Mouse (Mus musculus): ENCODE measurements around the gene Prpf39. TPM values are rescaled to one million over a fixed set of nuclear protein-coding genes. Genes with fewer than 3 reads are reported as not detected.

The Prpf39 gene
- 10 to 100 TPM; 12.2 TPM for total RNA-seq (2021)
- long read RNA-seq, experiment 1, full-length matches to known transcripts = 5 of 9 reads
- long read RNA-seq, experiment 1, partial matches to known transcripts = 1 of 9 reads
- long read RNA-seq, experiment 1, other reads (novel, unspliced or antisense) = 3 of 9 reads
- long read RNA-seq, experiment 2, full-length matches to known transcripts = 5 of 9 reads
- long read RNA-seq, experiment 2, partial matches to known transcripts = 1 of 9 reads
- long read RNA-seq, experiment 2, other reads (novel, unspliced or antisense) = 3 of 9 reads

DNA sequence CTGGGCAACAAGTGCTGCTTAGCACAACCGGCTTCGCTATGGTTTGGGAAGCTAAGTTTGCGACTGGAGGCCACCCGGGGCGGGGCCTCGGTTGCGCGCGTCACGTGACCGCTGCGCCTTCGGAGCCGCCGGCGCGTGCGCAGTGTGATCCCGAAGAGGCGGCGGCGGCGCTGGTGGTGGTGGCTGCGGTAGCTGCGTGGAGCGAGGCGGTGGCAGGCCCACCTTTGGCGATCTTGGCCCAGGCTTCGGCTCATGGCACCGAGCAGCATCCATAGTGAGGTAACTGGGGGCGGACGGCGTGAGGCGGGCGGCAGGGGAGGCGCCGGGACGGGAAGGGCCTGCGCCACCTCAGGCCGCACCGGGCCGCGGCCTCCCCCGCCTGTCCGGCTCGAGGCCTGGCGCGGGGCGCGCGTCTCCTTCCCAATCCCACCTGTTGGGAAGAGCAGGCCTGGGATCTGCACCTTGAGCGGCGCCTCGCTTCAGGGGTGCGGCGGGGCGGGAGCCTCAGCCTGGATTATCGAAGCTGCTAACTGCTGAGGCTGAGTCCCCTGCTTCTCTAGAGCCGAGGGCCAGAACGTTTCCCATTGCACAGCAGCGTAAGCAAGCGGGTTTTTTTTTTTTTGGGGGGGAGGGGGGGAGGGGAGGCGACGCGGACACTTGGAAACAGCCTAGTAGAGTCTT, at the start of gene Prpf39:
Prpf39 (plus strand) TSS at position 144 of the 681 bp plus-strand sequence.
- DNase-seq = peak; percentile 92 to 94

DNA sequence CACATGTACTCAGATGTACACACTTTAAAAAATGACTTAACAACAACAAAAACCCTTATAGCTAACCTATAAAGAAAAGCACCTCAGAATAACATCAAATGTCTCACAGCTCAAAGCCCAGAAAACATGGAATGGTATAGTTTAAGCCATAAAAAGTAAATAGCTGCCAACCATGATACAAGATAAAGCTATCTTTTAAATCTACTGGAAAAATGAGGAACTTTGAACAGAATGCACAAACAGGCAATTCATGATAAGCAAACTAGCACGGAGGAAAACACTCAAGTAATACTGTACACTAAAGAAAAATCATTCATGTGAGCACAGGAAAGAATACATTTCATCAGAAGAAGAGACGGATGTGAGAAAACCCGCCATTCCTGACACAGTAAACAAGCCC, 28.4 kb upstream of the Prpf39 start:
- DNase-seq = no peak

DNA sequence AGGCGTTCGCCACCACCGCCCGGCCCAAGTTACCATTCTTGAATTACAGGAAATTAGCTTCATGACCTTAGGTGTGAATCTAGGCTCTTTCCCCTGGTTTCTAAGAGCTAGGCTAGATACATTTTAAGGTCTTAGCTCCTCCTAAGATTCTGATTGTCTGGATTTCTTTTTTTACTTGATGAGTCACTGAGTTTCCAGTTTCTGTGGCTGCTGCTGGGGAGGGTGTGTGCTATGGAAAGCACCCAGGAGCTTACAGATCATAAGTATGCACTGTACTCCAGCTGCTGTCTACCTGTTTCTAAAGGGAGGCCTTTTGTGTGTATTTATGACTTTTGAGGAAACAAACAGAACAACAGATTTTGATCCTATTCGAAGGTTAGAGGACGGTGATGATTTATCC, 13.3 kb upstream of the Prpf39 start:
- DNase-seq = no peak

GRCm38 (mm10) chr12:65035839-65036189, 319 bp upstream of the Prpf39 start:
- DNase-seq = no peak

DNA sequence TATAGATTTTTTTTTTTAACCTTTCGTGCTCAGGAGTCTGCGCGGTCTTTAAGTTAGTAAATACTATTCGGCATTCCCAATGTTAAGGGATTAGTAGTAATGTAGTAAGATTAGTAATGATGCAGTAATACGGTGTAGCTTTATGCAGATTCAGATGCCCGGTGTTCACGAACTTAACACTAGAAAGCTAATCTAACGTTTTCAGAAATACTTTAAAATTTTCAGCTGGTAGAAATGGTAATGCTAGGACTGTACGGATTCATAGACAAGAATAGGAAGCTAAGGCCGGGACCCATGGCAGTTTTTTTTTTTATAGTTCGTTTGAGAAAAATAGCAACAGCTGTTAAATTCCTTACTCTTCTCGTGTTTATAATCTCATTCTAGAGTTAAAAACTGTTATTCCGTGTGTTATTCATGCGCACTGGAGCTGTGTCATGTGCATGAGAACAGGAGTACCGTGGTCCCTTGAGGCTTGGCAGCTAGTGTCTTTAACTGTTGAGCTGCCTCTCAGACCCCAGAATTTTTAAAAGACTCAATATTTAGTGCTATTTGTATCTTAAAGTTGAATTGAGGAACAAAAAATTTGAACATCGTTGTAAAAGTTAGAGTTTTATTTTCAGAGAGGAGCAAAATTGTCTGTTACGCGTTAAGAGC, 886 bp downstream of the Prpf39 start:
- no peak for DNase-seq

DNA sequence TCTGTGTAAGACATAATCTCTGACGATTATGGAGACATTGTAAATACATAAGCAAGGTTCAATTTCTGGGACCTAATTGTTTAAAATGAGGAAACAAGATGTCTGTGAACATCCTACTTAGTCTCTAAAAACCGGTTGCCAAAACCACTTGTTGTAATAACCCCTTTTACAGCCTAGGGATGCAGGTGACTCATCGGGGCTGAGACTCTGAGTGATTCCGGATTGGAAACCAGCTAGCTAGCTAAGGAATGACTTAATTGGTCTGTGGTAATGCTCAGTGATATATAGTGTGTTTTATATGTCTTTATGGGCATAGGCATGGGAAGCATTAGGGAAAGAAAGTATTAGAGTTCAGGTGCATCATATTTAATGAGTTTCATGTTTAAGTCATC, 1.4 kb downstream of the Prpf39 start:
- peak in 1 of 2 experiments; percentile 26 for DNase-seq

GRCm38 (mm10) chr12:65048799-65049198, 12.7 kb downstream of the Prpf39 start:
- DNase-seq = no peak

DNA sequence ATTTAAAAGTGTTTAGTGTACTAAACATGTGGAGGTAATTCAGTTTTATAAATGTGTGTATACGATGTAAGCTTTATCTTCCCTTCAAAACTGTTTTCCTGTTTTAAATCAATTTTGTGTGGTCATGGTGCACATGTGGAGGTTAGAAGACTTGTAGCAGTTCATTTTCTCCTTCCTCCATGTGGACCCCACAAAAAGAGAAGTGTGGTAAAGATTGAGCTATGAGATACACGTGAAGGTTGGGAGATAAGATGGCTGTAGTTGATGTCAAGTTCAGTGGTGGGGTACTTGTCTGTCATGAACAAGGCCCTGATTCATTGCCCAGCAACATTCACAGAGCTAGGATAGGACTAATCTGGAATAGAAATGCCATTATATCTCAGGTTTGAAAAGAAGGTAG, 22.1 kb downstream of the Prpf39 start:
- DNase-seq = no peak

GRCm38 (mm10) chr12:65061082-65061481, 24.9 kb downstream of the Prpf39 start:
- no peak for DNase-seq

GRCm38 (mm10) chr12:65065241-65065640, 29.1 kb downstream of the Prpf39 start:
- DNase-seq = no peak

DNA sequence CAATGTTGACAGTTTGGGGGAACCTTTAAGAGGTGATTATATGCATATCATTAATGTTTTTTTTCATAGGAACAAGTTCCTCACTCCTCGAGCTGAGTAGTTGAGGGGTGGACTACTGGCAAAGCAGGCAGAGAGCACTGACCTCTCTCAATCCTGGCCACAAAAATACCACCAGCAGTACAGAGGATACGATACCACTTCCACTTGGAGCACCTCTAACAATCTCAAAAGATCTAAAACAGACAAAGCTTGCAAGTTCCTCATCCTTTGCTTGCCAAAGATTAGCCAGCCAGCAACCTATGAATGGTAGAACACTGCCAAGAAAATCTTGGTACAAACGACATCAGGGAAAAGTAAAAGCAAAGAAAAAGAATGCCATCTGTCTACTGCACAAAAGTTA, 30.1 kb downstream of the Prpf39 start:
- no peak for DNase-seq

GRCm38 (mm10) chr12:65068409-65068808, 32.3 kb downstream of the Prpf39 start:
- peak in 1 of 2 experiments; percentile 52 for DNase-seq

DNA sequence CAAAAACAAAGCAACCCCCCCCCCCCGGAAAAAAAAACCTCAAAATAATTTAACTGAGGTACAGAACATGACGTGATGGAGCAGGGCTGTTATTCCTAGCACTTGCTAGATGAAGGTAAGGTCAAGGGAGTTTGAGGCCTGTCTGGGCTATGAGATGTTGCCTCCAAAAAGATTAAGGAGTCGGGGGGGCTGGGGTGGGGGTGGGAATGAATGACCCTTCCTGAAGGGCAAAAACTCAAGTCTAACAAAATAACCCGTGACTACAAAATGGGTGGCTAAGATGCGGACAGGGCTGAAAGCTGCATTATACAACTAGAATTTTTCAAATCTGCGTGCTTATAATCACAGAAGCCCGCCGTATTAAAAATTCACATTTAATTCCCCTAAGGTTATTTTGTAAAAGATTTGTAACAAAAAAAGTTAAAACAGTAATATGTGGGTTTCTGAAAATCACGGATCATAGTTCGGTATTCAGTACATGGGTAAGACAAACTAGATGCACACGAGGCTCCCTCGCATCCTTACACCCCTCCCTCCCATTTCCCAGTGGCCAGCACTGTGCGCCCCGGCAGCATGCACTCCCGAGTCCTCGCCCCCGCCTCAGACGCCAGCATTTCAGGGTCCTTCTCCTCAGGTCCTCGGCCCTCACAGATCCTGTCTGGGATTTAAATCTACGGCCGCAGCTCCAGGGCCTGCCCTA, 36.9 kb downstream of the Prpf39 start:
- DNase-seq = no peak

DNA sequence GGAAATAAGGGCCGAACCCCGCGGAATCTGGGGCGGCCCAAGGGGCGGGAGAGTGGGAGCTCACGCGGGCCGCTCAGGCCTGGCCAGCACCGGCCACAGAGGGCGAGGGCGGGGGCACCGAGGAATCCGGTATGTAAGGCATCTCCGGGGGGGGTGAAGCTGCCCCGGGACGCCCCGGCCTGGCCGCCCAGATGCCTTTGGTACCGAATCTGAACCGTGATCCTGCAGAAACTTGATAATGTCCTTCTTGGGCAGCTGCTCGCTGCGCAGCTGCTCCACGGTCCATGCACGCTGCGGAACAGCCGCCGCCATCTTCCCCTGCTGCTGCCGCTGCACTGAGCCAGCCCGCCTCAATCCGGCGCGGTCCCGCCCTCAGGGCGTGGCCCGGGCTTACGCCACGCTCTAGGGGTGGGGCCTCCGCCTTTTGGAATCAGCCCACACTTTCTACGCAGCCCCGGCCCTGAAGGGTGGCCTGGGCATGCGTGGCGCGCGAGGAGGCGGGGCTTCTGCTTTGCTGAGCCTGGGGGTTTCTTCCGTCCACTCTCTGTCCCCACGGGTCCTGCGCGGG, 37.6 kb downstream of the Prpf39 start, which contains the start of gene Fkbp3:
Fkbp3 (minus strand) TSS at position 397 of the 568 bp plus-strand sequence.
- peak; percentile 98 for DNase-seq

- no peak for DNase-seq
Measured at GRCm38 (mm10) chr12:65074651-65075050, 38.5 kb downstream of the Prpf39 start.

DNA sequence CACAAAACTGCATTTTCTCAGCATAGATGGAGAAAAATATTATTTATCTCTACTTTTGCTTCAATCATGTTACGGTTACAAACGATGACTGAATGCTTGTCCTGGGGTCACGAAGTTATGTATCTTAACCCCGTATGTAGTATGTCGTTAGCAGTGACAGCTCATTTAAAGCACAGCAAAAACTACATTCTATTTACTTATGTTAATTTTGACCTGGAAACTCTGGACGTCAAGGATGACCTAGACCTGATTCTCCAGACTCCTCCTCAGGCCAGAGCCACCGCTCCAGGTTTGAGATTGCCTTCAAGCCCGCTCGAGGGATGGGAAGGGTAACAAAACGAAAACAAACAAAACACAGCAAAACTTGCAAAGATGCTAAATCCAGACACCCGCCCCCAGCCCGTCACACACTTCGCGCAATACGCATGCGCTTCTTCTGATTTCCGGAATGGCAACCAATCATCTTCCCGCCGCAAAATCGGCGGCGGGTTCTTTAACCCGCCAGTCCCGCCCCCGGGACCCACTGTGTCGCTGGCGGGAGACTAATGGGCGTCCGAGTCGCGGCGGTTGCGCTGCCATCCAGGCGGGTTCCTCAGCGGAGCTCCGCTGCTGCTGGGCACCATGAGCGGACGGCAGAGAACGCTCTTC, 39.1 kb downstream of the Prpf39 start, which contains the start of gene Fancm:
Fancm (plus strand) TSS at position 519 of the 648 bp plus-strand sequence.
- DNase-seq = peak; percentile 94

- DNase-seq = no peak
Measured at GRCm38 (mm10) chr12:65075733-65076310, 39.7 kb downstream of the Prpf39 start.

DNA sequence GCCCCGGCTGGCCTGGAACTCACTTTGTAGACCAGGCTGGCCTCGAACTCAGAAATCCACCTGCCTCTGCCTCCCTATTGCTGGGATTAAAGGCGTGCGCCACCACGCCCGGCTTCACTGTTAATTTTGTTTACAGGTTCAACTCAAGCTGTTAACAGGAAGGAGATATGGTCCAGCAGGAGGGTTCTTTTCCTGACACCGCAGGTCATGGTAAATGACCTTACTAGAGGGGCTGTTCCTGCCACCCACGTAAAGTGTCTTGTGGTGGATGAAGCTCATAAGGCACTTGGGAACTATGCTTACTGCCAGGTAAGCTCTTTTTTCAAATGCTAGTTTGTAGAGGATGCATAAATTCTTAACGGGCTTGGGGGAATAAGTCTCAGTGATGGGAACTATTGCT, 40.8 kb downstream of the Prpf39 start:
- DNase-seq = no peak

GRCm38 (mm10) chr12:65108746-65109145, 72.6 kb downstream of the Prpf39 start:
- DNase-seq = no peak

GRCm38 (mm10) chr12:65111503-65111902, 75.4 kb downstream of the Prpf39 start:
- no peak for DNase-seq

DNA sequence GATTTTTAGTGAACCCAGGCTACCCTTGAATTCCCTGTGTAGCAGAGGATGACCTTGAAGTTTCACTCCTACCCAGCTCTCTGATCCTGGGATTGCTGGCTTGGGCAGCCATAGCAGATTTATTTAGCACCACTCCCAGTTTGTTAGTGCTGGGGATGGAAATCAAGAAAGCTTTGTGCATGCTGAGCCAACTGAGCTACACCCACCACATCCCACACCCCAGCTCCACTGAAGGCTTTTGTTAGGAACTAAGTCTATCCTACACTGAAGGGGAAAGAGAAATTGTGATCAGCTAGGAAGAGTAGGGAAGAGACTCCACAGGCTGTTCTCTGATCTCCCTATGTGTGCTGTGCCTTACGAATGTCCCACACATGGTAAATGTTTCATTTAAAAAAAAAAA, 76.7 kb downstream of the Prpf39 start:
- no peak for DNase-seq
